Mouse (Mus musculus): Measurements from ENCODE around the gene Ccdc120. TPM values are rescaled to one million over a fixed set of nuclear protein-coding genes. Genes with fewer than 3 reads are reported as not detected.

Ccdc120 gene
- polyA plus RNA-seq, 1 experiment = 23.2 TPM

- TF ChIP-seq POLR2A (IDR thresholded peaks at IDR 0.05; ENCODE audit: extremely low read depth, insufficient read depth, low read length) (no peak), CTCF (IDR thresholded peaks at IDR 0.05; ENCODE audit: extremely low read depth, insufficient read depth, low read length) (peak; percentile 63)
- Histone ChIP-seq H3K4me1 (ENCODE audit: control insufficient read depth, insufficient read depth, low read length) (no peaks in the 10 kb centered on the region), H3K27ac (ENCODE audit: insufficient read depth, low read length) (no peak overlapping the region), H3K4me3 (ENCODE audit: insufficient read depth, low read length) (no peak overlapping the region)
Measured at GRCm38 (mm10) chrX:7776329-7777082, 25.8 kb upstream of the Ccdc120 start.

GRCm38 (mm10) chrX:7775501-7776205 lies 24.9 kb upstream of the Ccdc120 start:
- H3K4me3 ChIP-seq (ENCODE audit: insufficient read depth, low read length) = no peak overlapping the region
- TF ChIP-seq CTCF (IDR thresholded peaks at IDR 0.05; ENCODE audit: extremely low read depth, insufficient read depth, low read length) (no peak), POLR2A (IDR thresholded peaks at IDR 0.05; ENCODE audit: extremely low read depth, insufficient read depth, low read length) (no peak)
- no peak overlapping the region for H3K27ac ChIP-seq (ENCODE audit: insufficient read depth, low read length)
- no peaks in the 10 kb centered on the region for H3K4me1 ChIP-seq (ENCODE audit: control insufficient read depth, insufficient read depth, low read length)

- no peak overlapping the region for H3K27ac ChIP-seq (ENCODE audit: insufficient read depth, low read length)
- TF ChIP-seq POLR2A (IDR thresholded peaks at IDR 0.05; ENCODE audit: extremely low read depth, insufficient read depth, low read length) (no peak), CTCF (IDR thresholded peaks at IDR 0.05; ENCODE audit: extremely low read depth, insufficient read depth, low read length) (0 out of 2 replicates have a peak, but pooled peaks have one; percentile 18)
- no peak overlapping the region for H3K4me3 ChIP-seq (ENCODE audit: insufficient read depth, low read length)
- no peaks in the 10 kb centered on the region for H3K4me1 ChIP-seq (ENCODE audit: control insufficient read depth, insufficient read depth, low read length)
Measured at GRCm38 (mm10) chrX:7772766-7773165, 22.1 kb upstream of the Ccdc120 start.

- Histone ChIP-seq H3K4me3 (ENCODE audit: insufficient read depth, low read length) (no peak overlapping the region), H3K4me1 (ENCODE audit: control insufficient read depth, insufficient read depth, low read length) (peaks cover 2% of the 10 kb centered on the region; the same call in 1 of the 2 replicates), H3K27ac (ENCODE audit: insufficient read depth, low read length) (no peak overlapping the region)
- TF ChIP-seq CTCF (IDR thresholded peaks at IDR 0.05; ENCODE audit: extremely low read depth, insufficient read depth, low read length) (no peak), POLR2A (IDR thresholded peaks at IDR 0.05; ENCODE audit: extremely low read depth, insufficient read depth, low read length) (no peak)
Measured at GRCm38 (mm10) chrX:7769302-7770017, 18.8 kb upstream of the Ccdc120 start.

GRCm38 (mm10) chrX:7765764-7766163 lies 15.1 kb upstream of the Ccdc120 start:
- Histone ChIP-seq H3K27ac (ENCODE audit: insufficient read depth, low read length) (peak overlapping the region; percentile 37; the same call in 1 of the 2 replicates), H3K4me3 (ENCODE audit: insufficient read depth, low read length) (peak overlapping the region; percentile 63), H3K4me1 (ENCODE audit: control insufficient read depth, insufficient read depth, low read length) (peaks cover 3% of the 10 kb centered on the region; the same call in 1 of the 2 replicates)
- TF ChIP-seq CTCF (IDR thresholded peaks at IDR 0.05; ENCODE audit: extremely low read depth, insufficient read depth, low read length) (no peak), POLR2A (IDR thresholded peaks at IDR 0.05; ENCODE audit: extremely low read depth, insufficient read depth, low read length) (no peak)

- TF ChIP-seq CTCF (IDR thresholded peaks at IDR 0.05; ENCODE audit: extremely low read depth, insufficient read depth, low read length) (no peak), POLR2A (IDR thresholded peaks at IDR 0.05; ENCODE audit: extremely low read depth, insufficient read depth, low read length) (no peak)
- H3K27ac ChIP-seq (ENCODE audit: insufficient read depth, low read length) = no peak overlapping the region
- peak overlapping the region; percentile 63 for H3K4me3 ChIP-seq (ENCODE audit: insufficient read depth, low read length)
Measured at GRCm38 (mm10) chrX:7765281-7765670, 14.6 kb upstream of the Ccdc120 start.

GRCm38 (mm10) chrX:7764657-7765280 lies 14.1 kb upstream of the Ccdc120 start:
- H3K27ac ChIP-seq (ENCODE audit: insufficient read depth, low read length) = no peak overlapping the region
- H3K4me1 ChIP-seq (ENCODE audit: control insufficient read depth, insufficient read depth, low read length) = peaks cover 3% of the 10 kb centered on the region; the same call in 1 of the 2 replicates
- no peak for TF ChIP-seq POLR2A (IDR thresholded peaks at IDR 0.05; ENCODE audit: extremely low read depth, insufficient read depth, low read length)
- no peak for TF ChIP-seq CTCF (IDR thresholded peaks at IDR 0.05; ENCODE audit: extremely low read depth, insufficient read depth, low read length)
- H3K4me3 ChIP-seq (ENCODE audit: insufficient read depth, low read length) = peak overlapping the region; percentile 63

More at GRCm38 (mm10) chrX:7765281-7765670, 14.6 kb upstream of the Ccdc120 start:
- H3K4me1 ChIP-seq (ENCODE audit: control insufficient read depth, insufficient read depth, low read length) = peaks cover 3% of the 10 kb centered on the region; the same call in 1 of the 2 replicates

- no peak for TF ChIP-seq POLR2A (IDR thresholded peaks at IDR 0.05; ENCODE audit: extremely low read depth, insufficient read depth, low read length)
- no peak for TF ChIP-seq CTCF (IDR thresholded peaks at IDR 0.05; ENCODE audit: extremely low read depth, insufficient read depth, low read length)
- peak overlapping the region; percentile 63 for H3K4me3 ChIP-seq (ENCODE audit: insufficient read depth, low read length)
- peaks cover 3% of the 10 kb centered on the region; the same call in 1 of the 2 replicates for H3K4me1 ChIP-seq (ENCODE audit: control insufficient read depth, insufficient read depth, low read length)
- H3K27ac ChIP-seq (ENCODE audit: insufficient read depth, low read length) = peak overlapping the region; percentile 51
Measured at GRCm38 (mm10) chrX:7763631-7764393, 13.1 kb upstream of the Ccdc120 start.

Data from cortical plate, adult 2 months (tissue).